Mouse (Mus musculus) CH12.LX (cell line): ENCODE results near the gene Map3k12. TPM values are rescaled to one million over a fixed set of nuclear protein-coding genes. Genes with fewer than 3 reads are reported as not detected.

Source experiments
- DNase-seq: peaks from one replicate; pipeline ENCODE4 v3.0.0-alpha.2; 2013; ENCODE audit errors: extremely low read depth
- H3K27ac ChIP-seq: 2 replicates; pipeline ENCODE4 v1.5.1; 2012; ENCODE audit warnings: low read depth, mild to moderate bottlenecking, control low read depth, moderate library complexity; ENCODE audit not compliant: insufficient read depth
- H3K27me3 ChIP-seq: replicated peaks from 2 replicates; pipeline ENCODE3; 2012; ENCODE audit warnings: inconsistent platforms
- H3K36me3 ChIP-seq, 2 experiments: replicated peaks in 1 of 2; 2 replicates each; pipeline versions ENCODE3 to v1.6.1; 2012; ENCODE audit warnings: inconsistent platforms in 1 of 2, low read length in 1 of 2, mild to moderate bottlenecking in 1 of 2, mixed read lengths in 1 of 2, moderate library complexity in 1 of 2; ENCODE audit not compliant: control insufficient read depth in 1 of 2, insufficient read depth in 1 of 2
- H3K4me1 ChIP-seq, 2 experiments: 2 replicates each; pipeline ENCODE4 v1.6.1; 2012; ENCODE audit warnings: inconsistent platforms in 1 of 2, moderate library complexity in 1 of 2; ENCODE audit not compliant: insufficient read depth in 2 of 2, control insufficient read depth in 1 of 2
- H3K4me2 ChIP-seq: 2 replicates; pipeline ENCODE4 v1.6.1; 2012; ENCODE audit warnings: low read depth, mild to moderate bottlenecking, control low read depth; ENCODE audit not compliant: poor library complexity, insufficient read depth, severe bottlenecking
- H3K4me3 ChIP-seq, 3 experiments: fragments of 150-350 bp in 1 of 3; sonication (generic) in 1 of 3; replicated peaks in 1 of 3; 2 replicates each; pipeline versions ENCODE3 to v1.5.1; 2011 to 2012; ENCODE audit warnings: low read depth in 2 of 3, low read length in 2 of 3, mild to moderate bottlenecking in 2 of 3, moderate library complexity in 2 of 3, control low read depth in 1 of 3, improper control_type of control experiment in 1 of 3, inconsistent platforms in 1 of 3, mixed read lengths in 1 of 3; ENCODE audit not compliant: poor library complexity in 1 of 3
- H3K79me2 ChIP-seq: replicated peaks from 2 replicates; pipeline ENCODE4 v1.6.1; 2012; ENCODE audit warnings: mild to moderate bottlenecking, moderate library complexity; ENCODE audit not compliant: control insufficient read depth, poor library complexity, insufficient read depth, severe bottlenecking; ENCODE audit errors: extremely low read depth
- H3K9ac ChIP-seq: 2 replicates; pipeline ENCODE4 v1.6.1; 2012; ENCODE audit warnings: low read depth, mild to moderate bottlenecking, control low read depth, moderate library complexity; ENCODE audit not compliant: insufficient read depth
- H3K9me3 ChIP-seq: replicated peaks from 2 replicates; pipeline ENCODE3; 2012; ENCODE audit warnings: low read length, inconsistent platforms, mixed read lengths
- BHLHE40 ChIP-seq: IDR thresholded peaks from 2 replicates; pipeline ENCODE4 v1.6.1; 2011; ENCODE audit warnings: mild to moderate bottlenecking, low read depth, low read length, improper control_type of control experiment
- CHD1 ChIP-seq: IDR thresholded peaks from 2 replicates; pipeline ENCODE4 v1.6.1; 2012; ENCODE audit warnings: low read depth, low read length, improper control_type of control experiment, inconsistent platforms
- CHD2 ChIP-seq: IDR thresholded peaks from 2 replicates; pipeline ENCODE4 v1.6.1; 2011; ENCODE audit warnings: low read length, improper control_type of control experiment
- CTCF ChIP-seq, 2 experiments: IDR thresholded peaks in 1 of 2; conservative IDR thresholded peaks in 1 of 2; 2 replicates each; pipeline ENCODE4 v1.5.1; 2011 to 2012; ENCODE audit warnings: low read depth in 2 of 2, low read length in 2 of 2, improper control_type of control experiment in 1 of 2, inconsistent platforms in 1 of 2, mild to moderate bottlenecking in 1 of 2, moderate library complexity in 1 of 2
- ELF1 ChIP-seq: IDR thresholded peaks from 2 replicates; pipeline ENCODE4 v1.6.1; 2014; ENCODE audit warnings: low read depth, mild to moderate bottlenecking, inconsistent platforms, low read length, improper control_type of control experiment
- ETS1 ChIP-seq: conservative IDR thresholded peaks from 2 replicates; pipeline ENCODE4 v1.6.1; 2012; ENCODE audit warnings: low read depth, mild to moderate bottlenecking, inconsistent platforms, low read length, improper control_type of control experiment, moderate library complexity
- GABPA ChIP-seq: IDR thresholded peaks from 2 replicates; pipeline ENCODE4 v1.6.1; 2012; ENCODE audit warnings: low read depth, low read length, improper control_type of control experiment, inconsistent platforms; ENCODE audit not compliant: insufficient replicate concordance
- IRF4 ChIP-seq: IDR thresholded peaks from 2 replicates; pipeline ENCODE4 v1.6.1; 2014; ENCODE audit warnings: low read depth, mild to moderate bottlenecking, inconsistent platforms, low read length, improper control_type of control experiment
- JUND ChIP-seq: conservative IDR thresholded peaks from 2 replicates; pipeline ENCODE4 v1.6.1; 2011; ENCODE audit warnings: low read depth, low read length, improper control_type of control experiment
- KAT2A ChIP-seq: IDR thresholded peaks from 2 replicates; pipeline ENCODE4 v1.6.1; 2012; ENCODE audit warnings: low read length, improper control_type of control experiment, inconsistent platforms; ENCODE audit not compliant: insufficient replicate concordance
- MAFK ChIP-seq: IDR thresholded peaks from 2 replicates; pipeline ENCODE4 v1.6.1; 2011; ENCODE audit warnings: low read length, improper control_type of control experiment; ENCODE audit not compliant: insufficient replicate concordance
- MAX ChIP-seq: IDR thresholded peaks from 2 replicates; pipeline ENCODE4 v1.6.1; 2011; ENCODE audit warnings: low read length, improper control_type of control experiment
- MEF2A ChIP-seq: IDR thresholded peaks from 2 replicates; pipeline ENCODE4 v1.6.1; 2014; ENCODE audit warnings: low read depth, mild to moderate bottlenecking, inconsistent platforms, low read length, improper control_type of control experiment, borderline replicate concordance
- MYC ChIP-seq: IDR thresholded peaks from 2 replicates; pipeline ENCODE4 v1.6.1; 2011; ENCODE audit warnings: low read depth, mild to moderate bottlenecking, improper control_type of control experiment, low read length
- NELFE ChIP-seq: IDR thresholded peaks from 2 replicates; pipeline ENCODE4 v1.6.1; 2011; ENCODE audit warnings: low read depth, low read length, improper control_type of control experiment
- POLR2A ChIP-seq: IDR thresholded peaks from 2 replicates; pipeline ENCODE4 v1.6.1; 2011; ENCODE audit warnings: low read depth, mild to moderate bottlenecking, improper control_type of control experiment, low read length
- POLR2AphosphoS2 ChIP-seq: IDR thresholded peaks from 2 replicates; pipeline ENCODE4 v1.6.1; 2011; ENCODE audit warnings: low read depth, low read length, improper control_type of control experiment
- RCOR1 ChIP-seq: conservative IDR thresholded peaks from 2 replicates; pipeline ENCODE4 v1.6.1; 2012; ENCODE audit warnings: low read depth, mild to moderate bottlenecking, inconsistent platforms, low read length, improper control_type of control experiment
- SIN3A ChIP-seq: IDR thresholded peaks from 2 replicates; pipeline ENCODE4 v1.6.1; 2012; ENCODE audit warnings: low read length, improper control_type of control experiment, inconsistent platforms
- SMC3 ChIP-seq: IDR thresholded peaks from 2 replicates; pipeline ENCODE4 v1.6.1; 2011; ENCODE audit warnings: low read depth, low read length, improper control_type of control experiment
- TCF12 ChIP-seq: IDR thresholded peaks from 2 replicates; pipeline ENCODE4 v1.6.1; 2014; ENCODE audit warnings: low read depth, mild to moderate bottlenecking, inconsistent platforms, low read length, improper control_type of control experiment
- UBTF ChIP-seq: IDR thresholded peaks from 2 replicates; pipeline ENCODE4 v1.6.1; 2012; ENCODE audit warnings: low read depth, mild to moderate bottlenecking, inconsistent platforms, low read length, improper control_type of control experiment, moderate library complexity
- USF1 ChIP-seq: IDR thresholded peaks from 2 replicates; pipeline ENCODE4 v1.6.1; 2014; ENCODE audit warnings: low read depth, mild to moderate bottlenecking, inconsistent platforms, low read length, improper control_type of control experiment
- USF2 ChIP-seq: conservative IDR thresholded peaks from 2 replicates; pipeline ENCODE4 v1.6.1; 2011; ENCODE audit warnings: low read depth, low read length, improper control_type of control experiment
- ZKSCAN1 ChIP-seq: IDR thresholded peaks from 2 replicates; pipeline ENCODE4 v1.6.1; 2012; ENCODE audit warnings: low read depth, inconsistent platforms, low read length, improper control_type of control experiment, borderline replicate concordance
- ZMIZ1 ChIP-seq: IDR thresholded peaks from 2 replicates; pipeline ENCODE4 v1.6.1; 2012; ENCODE audit warnings: low read depth, mild to moderate bottlenecking, inconsistent platforms, low read length, improper control_type of control experiment
- ZNF384 ChIP-seq: IDR thresholded peaks from 2 replicates; pipeline ENCODE4 v1.6.1; 2012; ENCODE audit warnings: low read depth, low read length, improper control_type of control experiment, inconsistent platforms
- dilution Hi-C: fragments of 300-500 bp; cut with MboI; formaldehyde crosslinking; loops from 2 replicates; pipeline ENCODE4 v1.14.3; 2020; ENCODE audit warnings: low sequenced_read_pairs; ENCODE audit not compliant: extremely low pct_unique_long_range_greater_than_20kb, extremely low pct_ligation_motif_present
- in situ Hi-C: fragments of 300-500 bp; cut with MboI; formaldehyde crosslinking; loops from 3 replicates; pipeline ENCODE4 v1.14.3; 2019; ENCODE audit warnings: low sequenced_read_pairs, low pct_ligation_motif_present, low pct_unique_long_range_greater_than_20kb, mixed read lengths
- polyA plus RNA-seq: library from polyadenylated mRNA; unstranded; fragments of >175 nt; gene quantifications from 2 replicates; pipeline ENCODE4 v1.2.1, GENCODE M21; 2012; ENCODE audit warnings: low read depth; ENCODE audit not compliant: insufficient read length
- total RNA-seq, 2 experiments: library from RNA; depleted of rRNA; stranded (reverse); fragments of 300-350 nt in 1 of 2; fragments of >200 nt in 1 of 2; gene quantifications; 2 replicates each; pipeline ENCODE4 v1.2.3; 2012 to 2014

Map3k12 gene
- total and polyA plus RNA-seq, 3 experiments: 1.5 to 3.0 (median 2.3) TPM

GRCm38 (mm10) chr15:102474520-102474919 is 42.3 kb downstream of the Map3k12 start:
- Histone ChIP-seq H3K27ac (no peak overlapping the region), H3K36me3 (peaks cover 45 to 66% of the 10 kb centered on the region in 2 experiments), H3K79me2 (peaks cover 77% of the 10 kb centered on the region), H3K27me3 (no peaks in the 10 kb centered on the region), H3K4me2 (no peak overlapping the region), H3K4me3 (no peak overlapping the region), H3K9me3 (no peaks in the 10 kb centered on the region), H3K4me1 (peaks cover 3 to 26% of the 10 kb centered on the region in 2 experiments), H3K9ac (no peak overlapping the region)
- TF ChIP-seq POLR2AphosphoS2 (peak; percentile 77; the same call in 1 of the 2 replicates), CTCF (conservative IDR thresholded peaks at IDR 0.05 in 1 of 2, IDR thresholded peaks at IDR 0.05 in 1 of 2; ENCODE audit: low read depth in 2 of 2, low read length in 2 of 2) (no peak)
- DNase-seq: no peak
- in situ Hi-C loops: no loop called here
- dilution Hi-C loops: no loop called here

GRCm38 (mm10) chr15:102473246-102473645 is 43.6 kb downstream of the Map3k12 start:
- H3K9ac ChIP-seq: peak overlapping the region; percentile 100; the same call in 1 of the 2 replicates
- peaks cover 37 to 66% of the 10 kb centered on the region in 2 experiments for H3K36me3 ChIP-seq
- H3K4me3 ChIP-seq: peak overlapping the region in 1 of 3 experiments; percentile 0

GRCm38 (mm10) chr15:102471727-102472126 is 45.1 kb downstream of the Map3k12 start:
- in situ Hi-C loops (no loop called here), dilution Hi-C loops (no loop called here)
- Histone ChIP-seq H3K4me1 (peaks cover 3 to 26% of the 10 kb centered on the region in 2 experiments), H3K79me2 (peaks cover 59% of the 10 kb centered on the region), H3K9me3 (peaks cover 5% of the 10 kb centered on the region), H3K27me3 (no peaks in the 10 kb centered on the region), H3K36me3 (peaks cover 29 to 62% of the 10 kb centered on the region in 2 experiments), H3K27ac (no peak overlapping the region), H3K4me2 (peak overlapping the region; percentile 93; the same call in 1 of the 2 replicates), H3K9ac (peak overlapping the region; percentile 100), H3K4me3 (peak overlapping the region; percentile 82 to 96 (median 93))
- no peak for DNase-seq
- TF ChIP-seq MAX: no peak
- no peak for TF ChIP-seq KAT2A
- no peak for TF ChIP-seq CHD2
- TF ChIP-seq POLR2A: no peak
- TF ChIP-seq ZNF384: no peak
- no peak for TF ChIP-seq MYC
- no peak for TF ChIP-seq CTCF (conservative IDR thresholded peaks at IDR 0.05 in 1 of 2, IDR thresholded peaks at IDR 0.05 in 1 of 2; ENCODE audit: low read depth in 2 of 2, low read length in 2 of 2)
- no peak for TF ChIP-seq MAFK
- TF ChIP-seq IRF4: no peak
- no peak for TF ChIP-seq MEF2A
- no peak for TF ChIP-seq BHLHE40
- TF ChIP-seq SIN3A: no peak
- TF ChIP-seq SMC3: no peak
- no peak for TF ChIP-seq JUND
- no peak for TF ChIP-seq ETS1
- no peak for TF ChIP-seq NELFE

More at GRCm38 (mm10) chr15:102473246-102473645, 43.6 kb downstream of the Map3k12 start:
- in situ Hi-C loops: no loop called here
- no peak for DNase-seq
- dilution Hi-C loops: no loop called here
- Histone ChIP-seq H3K27ac (no peak overlapping the region), H3K4me2 (peak overlapping the region; percentile 44), H3K4me1 (peaks cover 3 to 26% of the 10 kb centered on the region in 2 experiments), H3K27me3 (no peaks in the 10 kb centered on the region), H3K9me3 (peaks cover 5% of the 10 kb centered on the region), H3K79me2 (peaks cover 70% of the 10 kb centered on the region)
- TF ChIP-seq ELF1 (no peak), MAX (no peak), USF1 (no peak), GABPA (no peak), IRF4 (no peak), USF2 (no peak), UBTF (no peak), ZMIZ1 (no peak), ZKSCAN1 (no peak), CHD1 (no peak), RCOR1 (no peak), BHLHE40 (no peak), TCF12 (no peak), POLR2AphosphoS2 (no peak)
